Mouse (Mus musculus) cerebellum, adult 2 months (tissue): ENCODE measurements around the gene Palm3.

Source experiments
- CTCF ChIP-seq: fragments of 200-500 bp; IDR thresholded peaks from 2 replicates; pipeline ENCODE4 v1.5.1; 2011; ENCODE audit warnings: low read depth, mild to moderate bottlenecking, control low read depth, low read length, moderate library complexity, borderline replicate concordance; ENCODE audit not compliant: insufficient read depth
- POLR2A ChIP-seq: fragments of 200-500 bp; IDR thresholded peaks from 2 replicates; pipeline ENCODE4 v1.6.1; 2011; ENCODE audit warnings: low read length, control low read depth, borderline replicate concordance; ENCODE audit not compliant: insufficient read depth

GRCm38 (mm10) chr8:83980250-83980649 lies 41.0 kb upstream of the Palm3 start:
- TF ChIP-seq CTCF, result no peak
- no peak for TF ChIP-seq POLR2A
